Mouse (Mus musculus) heart, adult 2 months (tissue): ENCODE measurements at regions not wholly inside any gene's neighbourhood (a gene's known extent, or its start where the extent isn't known, plus 50 kb on each side); places are given as distances from the start of the nearest gene placed in this dataset.

ENCODE experiments used
- DNase-seq, 2 experiments: peaks; one replicate each; pipeline ENCODE4 v3.0.0; 2021
- H3K27ac ChIP-seq: fragments of 200-600 bp; 2 replicates; pipeline ENCODE4 v1.8.1; 2022
- H3K27me3 ChIP-seq: fragments of 200-500 bp; 2 replicates; pipeline ENCODE4 v1.6.1; 2012; ENCODE audit warnings: mild to moderate bottlenecking, low read length, inconsistent platforms, mixed read lengths; ENCODE audit not compliant: control insufficient read depth, insufficient read depth
- H3K36me3 ChIP-seq: fragments of 200-500 bp; 2 replicates; pipeline ENCODE4 v1.6.1; 2012; ENCODE audit warnings: low read length, inconsistent platforms; ENCODE audit not compliant: control insufficient read depth, insufficient read depth
- H3K4me1 ChIP-seq: fragments of 200-500 bp; 2 replicates; pipeline ENCODE4 v1.6.1; 2011; ENCODE audit warnings: low read length; ENCODE audit not compliant: control insufficient read depth, insufficient read depth
- H3K4me3 ChIP-seq: fragments of 200-600 bp; 2 replicates; pipeline ENCODE4 v1.8.1; 2022
- H3K79me2 ChIP-seq: fragments of 200-500 bp; replicated peaks from 2 replicates; pipeline ENCODE4 v1.6.1; 2012; ENCODE audit warnings: mild to moderate bottlenecking, inconsistent platforms, low read length, moderate library complexity, mixed read lengths; ENCODE audit not compliant: control insufficient read depth, insufficient read depth
- H3K9ac ChIP-seq: fragments of 200-500 bp; 2 replicates; pipeline ENCODE4 v1.6.1; 2012; ENCODE audit warnings: low read depth, mild to moderate bottlenecking, control low read depth, inconsistent platforms, low read length, mixed read lengths
- CTCF ChIP-seq: fragments of 200-600 bp; IDR thresholded peaks from 2 replicates; pipeline ENCODE4 v1.8.1; 2022; ENCODE audit warnings: antibody characterized with exemption, mild to moderate bottlenecking, moderate library complexity
- EP300 ChIP-seq: fragments of 200-500 bp; IDR thresholded peaks from 2 replicates; pipeline ENCODE4 v1.6.1; 2011; ENCODE audit warnings: low read depth, low read length, control low read depth; ENCODE audit not compliant: insufficient read depth
- POLR2A ChIP-seq: fragments of 200-500 bp; IDR thresholded peaks from 2 replicates; pipeline ENCODE4 v1.6.1; 2011; ENCODE audit warnings: mild to moderate bottlenecking, low read depth, low read length, control low read depth; ENCODE audit not compliant: insufficient read depth
- WGBS: fragments of 180-500 bp; shearing (Covaris S2); methylation state at CpG from one replicate; pipeline ENCODE4 v1.1.7; 2018; 5-methylcytosine and 5-hydroxymethylcytosine counted together
- intact Hi-C: fragments of 180-260 bp; cut with DNase I; formaldehyde crosslinking; loops from one replicate; pipeline ENCODE4 v1.15.1; 2025

DNA sequence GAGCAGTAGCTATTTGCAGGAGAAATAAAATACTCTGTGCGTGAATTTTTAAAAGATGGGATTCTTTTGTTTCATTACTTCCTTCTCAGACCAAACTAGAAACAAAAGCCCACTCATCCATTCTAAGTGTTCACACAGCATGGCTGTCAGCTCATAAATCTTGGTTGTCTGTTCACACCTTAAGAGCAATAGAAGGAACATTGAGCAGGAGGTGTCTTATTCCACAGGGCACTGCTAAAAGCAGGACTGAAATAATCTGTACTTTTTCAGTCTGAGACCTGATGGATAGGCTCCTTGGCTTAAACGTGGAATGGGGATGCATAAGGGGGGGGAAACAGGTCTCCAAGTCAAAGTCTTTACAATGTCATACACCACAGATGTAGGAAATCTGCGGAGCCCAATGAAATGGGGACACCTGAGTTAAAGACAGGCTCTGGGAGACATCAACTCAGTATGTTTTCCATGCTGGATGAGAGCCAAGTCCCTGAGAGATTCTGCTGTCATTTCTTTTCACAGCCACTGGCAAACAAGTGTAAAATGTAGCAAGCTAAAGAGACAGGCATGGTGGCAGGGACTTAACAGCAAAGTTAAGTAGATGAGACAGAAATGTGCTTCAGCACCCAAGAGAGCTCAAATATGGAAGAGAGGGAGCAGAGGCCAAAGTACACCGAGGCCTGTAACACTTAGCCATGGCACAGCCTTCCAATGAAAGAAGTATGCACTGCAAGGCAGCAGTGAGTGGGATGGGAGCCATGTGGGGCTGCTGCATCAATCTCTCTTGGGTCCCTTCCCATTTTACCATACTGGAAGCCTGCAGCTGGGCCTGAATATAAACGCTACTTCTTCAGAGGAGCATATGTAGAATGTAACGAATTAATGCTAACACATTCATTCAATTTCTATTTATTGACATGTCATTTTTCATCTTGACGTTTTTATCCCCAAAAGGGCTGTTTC is 2492.0 kb upstream of the Gm7489 start:
- no peaks in the 10 kb centered on the region for H3K79me2 ChIP-seq
- H3K9ac ChIP-seq: no peak overlapping the region
- no peaks in the 10 kb centered on the region for H3K36me3 ChIP-seq
- no peak overlapping the region for H3K27ac ChIP-seq
- no peaks in the 10 kb centered on the region for H3K27me3 ChIP-seq
- H3K4me3 ChIP-seq: no peak overlapping the region
- intact Hi-C loops: no loop called here
- DNase-seq: no peak
- 61% methylated on average over 7 of the region's 7 CpGs for WGBS
- TF ChIP-seq POLR2A (no peak), EP300 (no peak), CTCF (no peak)
- H3K4me1 ChIP-seq: no peaks in the 10 kb centered on the region; the same call in 1 of the 2 replicates

DNA sequence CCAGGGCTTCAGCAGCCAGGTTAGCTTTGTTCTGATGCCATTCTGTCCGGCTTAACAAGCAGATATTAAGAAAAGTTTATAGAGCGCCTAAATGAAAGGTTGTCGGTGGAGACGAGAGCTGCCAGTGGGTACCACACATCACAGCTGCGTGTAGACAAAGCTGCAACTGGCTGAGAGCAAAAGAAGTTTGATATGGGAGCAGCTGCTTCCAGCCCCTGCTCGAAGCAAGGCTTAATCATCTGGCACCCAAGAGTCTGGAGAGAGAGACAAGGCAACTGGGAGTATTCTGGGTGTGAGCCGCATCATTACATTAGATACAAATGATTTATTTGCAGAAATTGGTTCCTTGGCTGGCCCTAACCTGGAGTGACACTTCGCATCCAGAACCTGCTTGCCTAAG is 2488.7 kb upstream of the Gm7489 start:
- 76% methylated on average over 8 of the region's 8 CpGs for WGBS
- DNase-seq: no peak
- Histone ChIP-seq H3K4me3 (no peak overlapping the region), H3K79me2 (no peaks in the 10 kb centered on the region), H3K27me3 (no peaks in the 10 kb centered on the region), H3K27ac (no peak overlapping the region), H3K36me3 (no peaks in the 10 kb centered on the region), H3K9ac (no peak overlapping the region), H3K4me1 (no peaks in the 10 kb centered on the region; the same call in 1 of the 2 replicates)
- intact Hi-C loops: no loop called here
- TF ChIP-seq CTCF (no peak), POLR2A (no peak), EP300 (no peak)

DNA sequence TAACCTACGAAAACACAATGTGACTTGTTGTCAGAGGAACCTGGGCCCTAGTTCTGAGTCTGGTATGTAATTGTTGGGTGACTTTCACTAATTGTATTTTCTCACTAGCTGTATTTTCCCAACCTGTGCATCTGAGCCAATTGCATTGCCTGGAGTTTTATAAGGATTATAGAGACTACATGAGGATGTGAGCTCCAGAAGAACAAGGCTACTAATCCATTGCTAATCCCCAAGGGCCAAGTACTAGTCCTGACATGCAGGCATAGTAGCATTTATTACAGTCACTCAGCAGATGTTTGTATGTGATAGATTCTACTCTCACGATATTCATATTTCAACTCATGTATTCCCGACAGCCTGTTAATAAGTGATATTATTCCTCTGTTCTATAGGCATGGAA is 2481.1 kb upstream of the Gm7489 start:
- Histone ChIP-seq H3K79me2 (no peaks in the 10 kb centered on the region), H3K4me1 (no peaks in the 10 kb centered on the region), H3K9ac (no peak overlapping the region), H3K4me3 (no peak overlapping the region), H3K27ac (no peak overlapping the region), H3K36me3 (no peaks in the 10 kb centered on the region), H3K27me3 (no peaks in the 10 kb centered on the region)
- DNase-seq: no peak
- intact Hi-C loops: no loop called here
- WGBS: 92% methylated on average over 3 of the region's 3 CpGs
- TF ChIP-seq POLR2A (no peak), CTCF (no peak), EP300 (no peak)

DNA sequence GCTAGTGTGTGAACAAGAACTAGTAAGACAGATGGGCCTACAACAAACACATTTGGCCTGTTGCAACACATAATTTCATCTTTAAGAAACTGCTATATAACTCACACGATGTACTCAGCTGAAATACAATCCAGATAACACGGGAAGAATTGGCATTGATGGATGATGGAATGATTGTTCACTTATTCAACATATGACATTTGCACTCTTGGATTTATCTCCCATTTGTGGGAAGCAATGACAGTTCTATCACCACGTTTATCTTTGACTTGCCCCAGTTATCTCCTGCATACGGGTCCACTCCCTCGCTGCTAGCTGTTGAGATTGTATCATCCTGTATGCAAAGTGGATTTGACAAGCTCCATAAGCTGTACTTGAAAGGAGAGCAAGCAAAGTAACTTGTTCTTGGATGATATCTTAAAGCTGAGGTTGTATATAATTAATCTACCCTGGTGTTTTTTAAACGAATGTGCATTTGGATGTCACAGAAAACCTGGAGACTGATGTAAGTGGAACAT is 2474.9 kb upstream of the Gm7489 start:
- no peak for DNase-seq
- intact Hi-C loops: no loop called here
- no peaks in the 10 kb centered on the region for H3K4me1 ChIP-seq
- WGBS: 52% methylated on average over 6 of the region's 6 CpGs
- H3K4me3 ChIP-seq: no peak overlapping the region
- TF ChIP-seq POLR2A: no peak
- TF ChIP-seq CTCF: no peak
- TF ChIP-seq EP300: no peak
- no peaks in the 10 kb centered on the region for H3K79me2 ChIP-seq
- no peaks in the 10 kb centered on the region for H3K27me3 ChIP-seq
- no peak overlapping the region for H3K9ac ChIP-seq
- H3K27ac ChIP-seq: no peak overlapping the region
- H3K36me3 ChIP-seq: no peaks in the 10 kb centered on the region

DNA sequence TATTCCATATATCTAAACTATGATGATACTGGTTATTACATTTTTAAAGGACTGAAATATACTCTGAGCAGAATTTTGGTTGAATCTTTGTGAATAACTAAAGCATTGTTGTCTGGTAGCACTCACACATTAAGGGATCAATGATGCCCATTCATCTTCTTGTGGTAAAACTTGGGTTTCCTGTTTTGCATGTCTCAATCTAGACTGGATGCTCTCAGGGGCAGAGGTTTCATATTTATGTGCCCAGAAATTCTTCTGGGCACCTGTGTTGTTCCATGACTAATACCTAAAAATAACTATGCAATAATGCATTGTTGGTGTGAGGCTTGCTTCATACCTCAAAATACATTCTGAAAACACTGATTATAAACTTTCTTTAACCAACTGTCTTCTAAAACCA is 2472.7 kb upstream of the Gm7489 start:
- intact Hi-C loops: no loop called here
- no peaks in the 10 kb centered on the region for H3K4me1 ChIP-seq
- no peaks in the 10 kb centered on the region for H3K79me2 ChIP-seq
- TF ChIP-seq EP300 (no peak), POLR2A (no peak), CTCF (no peak)
- no peak overlapping the region for H3K27ac ChIP-seq
- H3K36me3 ChIP-seq: no peaks in the 10 kb centered on the region
- no peak for DNase-seq
- no peak overlapping the region for H3K9ac ChIP-seq
- H3K4me3 ChIP-seq: no peak overlapping the region
- H3K27me3 ChIP-seq: no peaks in the 10 kb centered on the region

DNA sequence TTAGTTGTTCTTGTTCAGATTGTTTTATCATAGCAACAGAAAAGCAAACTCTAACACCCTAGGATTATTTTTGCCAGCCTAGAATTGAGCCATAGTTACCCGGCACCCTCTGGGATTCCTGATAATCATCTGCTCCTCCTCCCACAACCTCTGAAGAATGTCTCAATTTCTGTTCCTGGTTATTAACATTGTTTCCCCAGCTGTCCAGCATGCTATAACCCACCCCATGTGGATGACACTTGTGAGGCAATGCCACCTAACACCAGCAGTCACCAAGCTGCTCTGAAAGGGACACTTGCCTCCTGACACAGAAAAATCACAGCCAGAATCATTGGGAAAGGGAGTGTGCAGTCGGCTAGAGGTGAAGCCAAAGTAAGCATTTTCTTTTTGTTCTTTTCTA is 2442.1 kb upstream of the Gm7489 start:
- no peak overlapping the region for H3K27ac ChIP-seq
- no peaks in the 10 kb centered on the region for H3K27me3 ChIP-seq
- no peak overlapping the region for H3K4me3 ChIP-seq
- intact Hi-C loops: no loop called here
- no peak for DNase-seq
- H3K9ac ChIP-seq: no peak overlapping the region
- no peaks in the 10 kb centered on the region for H3K36me3 ChIP-seq
- no peaks in the 10 kb centered on the region for H3K79me2 ChIP-seq
- WGBS: 64% methylated on average over 2 of the region's 2 CpGs
- TF ChIP-seq CTCF: no peak
- TF ChIP-seq EP300: no peak
- no peak for TF ChIP-seq POLR2A
- H3K4me1 ChIP-seq: no peaks in the 10 kb centered on the region
